Mouse (Mus musculus) frontal cortex, postnatal 10 days (tissue): ENCODE results near the gene Pla2r1.

Experiments
- DNase-seq, 2 experiments: peaks; one replicate each; pipeline ENCODE4 v3.0.0; 2022; ENCODE audit warnings: low spot score in 2 of 2, mixed read lengths in 1 of 2

The Pla2r1 gene

DNA sequence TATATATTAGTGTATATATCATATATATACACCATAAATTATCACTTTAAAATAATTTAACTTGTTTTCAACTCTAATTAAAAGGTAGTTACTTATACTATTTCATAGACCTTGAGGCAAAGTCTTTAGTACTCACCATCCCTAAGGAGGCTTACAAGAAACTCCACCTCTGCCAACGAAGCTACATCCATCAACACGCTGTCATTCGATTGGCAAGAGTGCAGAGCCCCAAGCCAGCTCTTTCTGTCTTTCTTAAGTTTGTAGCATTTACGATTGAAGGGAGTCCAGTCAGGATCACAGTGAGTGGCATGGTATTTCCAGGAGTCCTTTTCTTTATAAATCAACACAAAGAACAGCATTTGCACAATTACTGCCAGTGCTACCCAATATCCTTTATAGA is 49.1 kb downstream of the Pla2r1 start:
- no peak for DNase-seq

DNA sequence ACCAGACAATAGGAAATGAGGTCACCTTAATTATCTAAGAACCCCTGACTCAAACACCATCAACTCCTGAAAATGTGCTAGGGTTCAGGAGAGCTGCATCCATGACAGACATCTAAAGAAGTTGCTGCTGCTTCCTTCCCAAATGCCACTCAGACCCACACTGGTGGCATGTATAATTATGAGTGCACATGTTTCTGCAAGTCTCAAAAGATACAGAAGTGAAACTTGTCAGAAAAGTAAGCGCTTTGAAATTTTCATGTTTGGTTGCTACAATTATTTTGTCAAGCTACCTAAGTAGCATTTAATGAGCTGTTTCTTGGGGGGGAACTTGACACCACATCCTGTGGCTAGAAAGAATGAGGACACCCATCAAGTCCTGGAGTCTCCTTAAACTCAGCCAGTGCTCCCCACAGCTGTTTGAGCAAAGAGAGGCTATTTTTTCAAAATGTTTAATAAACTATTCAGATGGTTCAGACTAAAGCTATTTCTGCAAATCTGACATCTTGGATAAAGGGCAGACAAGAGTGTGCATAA is 52.5 kb downstream of the Pla2r1 start:
- DNase-seq: no peak

DNA sequence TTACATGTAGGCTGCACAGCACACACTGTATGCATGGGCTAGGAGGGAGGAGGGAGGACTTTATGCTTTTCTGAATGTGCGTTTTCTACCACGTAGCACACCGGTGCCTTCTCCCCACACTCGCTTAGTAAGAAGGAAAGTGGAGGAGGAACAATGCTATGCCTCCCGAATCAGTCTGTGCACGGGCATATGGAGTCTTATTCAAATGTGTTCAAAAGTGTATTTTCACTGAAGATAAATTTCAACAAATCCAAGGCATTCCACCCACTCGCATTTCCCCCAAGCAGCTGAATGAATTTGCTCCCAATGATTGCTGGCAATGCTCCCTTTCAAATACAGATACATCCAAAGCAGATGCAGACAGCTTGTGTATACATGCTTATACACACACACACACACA is 73.2 kb downstream of the Pla2r1 start:
- DNase-seq: peak; percentile 8 to 9

DNA sequence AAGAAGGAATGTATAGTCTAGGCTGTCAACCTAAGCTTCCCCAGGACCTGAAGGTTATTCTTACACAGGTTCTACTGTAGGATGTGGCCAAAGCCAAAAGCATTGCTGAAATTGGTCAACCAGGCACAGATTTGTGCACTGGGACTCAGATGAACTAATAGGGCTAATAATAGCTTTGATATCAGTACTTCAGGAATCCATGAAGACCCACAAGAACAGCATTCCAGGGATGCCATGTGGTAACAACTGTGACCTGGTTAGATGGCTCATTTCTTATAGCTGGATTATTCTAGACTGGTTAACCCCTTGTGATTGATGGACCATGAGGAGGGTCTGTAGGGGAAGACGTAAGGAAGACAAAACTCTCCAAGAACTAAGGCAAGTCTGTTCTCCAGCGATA is 74.3 kb downstream of the Pla2r1 start:
- no peak for DNase-seq

DNA sequence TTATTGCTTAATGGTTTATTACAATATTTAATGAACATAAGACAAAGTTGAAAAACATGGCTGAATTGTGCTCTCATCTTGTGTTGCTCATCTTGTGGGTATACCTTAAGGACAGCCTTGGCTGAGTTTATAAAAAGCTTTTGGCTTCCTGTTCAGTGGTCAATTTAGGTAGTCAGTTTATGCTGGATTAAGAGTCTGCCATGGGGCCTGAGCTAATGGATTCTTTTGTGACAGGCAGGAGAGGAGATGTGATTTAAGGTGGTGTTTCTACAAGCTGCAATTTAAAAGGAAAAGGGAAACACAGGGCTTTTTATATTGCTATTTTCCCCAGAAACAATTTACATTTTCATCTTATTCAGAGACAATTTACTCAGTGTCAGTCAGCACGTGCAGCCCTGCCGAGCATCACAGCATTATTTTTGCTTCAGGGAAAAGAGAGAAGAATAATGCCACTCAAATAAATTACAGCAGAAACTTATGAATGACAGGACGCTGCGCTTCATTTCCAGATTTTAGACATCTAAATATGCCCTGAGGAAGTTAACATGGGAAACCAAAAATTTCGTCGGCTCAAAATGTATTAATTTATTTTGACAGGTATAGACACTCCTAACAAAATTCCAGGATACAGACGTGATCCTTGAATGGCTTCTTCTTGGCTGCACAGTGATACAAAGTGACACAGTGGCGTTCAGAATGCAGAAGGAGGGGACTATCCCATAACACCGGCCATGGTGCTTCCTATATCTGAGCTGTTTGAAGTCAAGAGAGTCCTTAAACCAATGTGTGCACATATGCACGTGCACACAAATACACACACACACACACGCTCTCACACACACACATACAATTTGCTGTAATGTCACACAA is 84.0 kb downstream of the Pla2r1 start:
- DNase-seq: no peak

DNA sequence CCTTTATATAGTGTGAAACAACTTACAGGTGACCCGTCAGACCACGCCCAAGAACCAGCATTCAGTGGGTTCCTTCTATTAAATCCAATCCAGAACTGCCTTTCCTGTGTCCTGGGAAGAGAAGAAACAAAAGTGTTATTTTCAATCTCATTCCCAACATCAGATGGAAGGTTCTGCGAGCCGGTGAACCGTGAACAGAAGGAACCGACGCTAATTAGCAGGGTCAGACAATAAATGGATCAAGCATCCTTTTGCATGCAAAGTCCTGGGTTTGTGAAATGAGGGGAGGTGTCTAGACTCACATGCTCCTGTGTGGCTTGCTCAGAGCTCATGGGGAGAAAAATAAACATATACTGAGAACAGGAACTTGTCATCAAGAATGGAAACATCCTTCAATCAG is 100.7 kb downstream of the Pla2r1 start:
- no peak for DNase-seq

DNA sequence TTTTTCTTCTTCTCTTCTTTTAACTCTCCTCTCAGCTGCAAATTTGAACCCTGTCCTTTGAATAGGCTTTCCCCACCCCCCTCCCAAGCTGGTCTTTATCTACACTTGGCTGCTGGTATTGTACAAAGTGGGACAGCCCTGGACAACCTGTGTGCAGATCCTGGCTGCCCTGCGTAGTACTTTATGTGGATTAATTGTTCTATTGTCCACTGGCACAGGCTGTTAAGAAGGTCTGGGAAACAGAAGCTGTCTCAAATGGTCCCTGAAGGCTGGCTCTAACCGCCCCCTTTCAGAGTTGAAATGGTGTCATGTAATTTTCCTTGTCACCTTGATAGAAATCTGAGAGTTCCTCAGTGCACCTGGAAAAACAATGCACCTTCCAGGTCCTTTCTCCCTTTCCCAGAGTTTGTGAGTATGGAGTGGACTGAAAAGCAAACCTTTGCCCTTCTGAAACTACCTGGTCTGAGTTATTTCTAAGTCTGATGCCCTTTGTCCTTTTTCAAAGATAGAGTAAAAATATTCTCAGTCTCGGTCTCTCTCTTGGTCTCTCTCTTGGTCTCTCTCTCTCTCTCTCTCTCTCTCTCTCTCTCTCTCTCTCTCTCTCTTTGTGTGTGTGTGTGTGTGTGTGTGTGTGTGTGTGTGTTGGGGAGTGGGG is 101.9 kb downstream of the Pla2r1 start:
- no peak for DNase-seq

DNA sequence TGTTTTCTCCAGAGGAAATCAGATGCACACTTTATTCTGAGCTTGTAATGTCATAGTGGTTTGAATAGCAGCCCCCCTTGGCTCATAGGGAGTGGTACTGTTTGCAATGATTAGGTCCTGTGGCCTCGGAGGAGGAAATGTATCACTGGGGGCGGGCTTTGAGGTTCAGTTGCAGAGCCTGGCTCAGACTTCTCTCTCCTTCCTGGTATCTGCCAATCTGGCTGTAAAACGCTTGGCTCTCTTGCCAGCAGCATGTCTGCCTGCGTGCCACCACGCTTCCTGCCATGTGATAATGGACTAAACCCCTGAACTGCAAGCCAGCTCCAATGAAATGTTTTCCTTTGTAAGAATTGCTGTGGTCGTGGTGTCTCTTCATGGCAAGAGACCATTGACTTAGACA is 103.4 kb downstream of the Pla2r1 start:
- no peak for DNase-seq

DNA sequence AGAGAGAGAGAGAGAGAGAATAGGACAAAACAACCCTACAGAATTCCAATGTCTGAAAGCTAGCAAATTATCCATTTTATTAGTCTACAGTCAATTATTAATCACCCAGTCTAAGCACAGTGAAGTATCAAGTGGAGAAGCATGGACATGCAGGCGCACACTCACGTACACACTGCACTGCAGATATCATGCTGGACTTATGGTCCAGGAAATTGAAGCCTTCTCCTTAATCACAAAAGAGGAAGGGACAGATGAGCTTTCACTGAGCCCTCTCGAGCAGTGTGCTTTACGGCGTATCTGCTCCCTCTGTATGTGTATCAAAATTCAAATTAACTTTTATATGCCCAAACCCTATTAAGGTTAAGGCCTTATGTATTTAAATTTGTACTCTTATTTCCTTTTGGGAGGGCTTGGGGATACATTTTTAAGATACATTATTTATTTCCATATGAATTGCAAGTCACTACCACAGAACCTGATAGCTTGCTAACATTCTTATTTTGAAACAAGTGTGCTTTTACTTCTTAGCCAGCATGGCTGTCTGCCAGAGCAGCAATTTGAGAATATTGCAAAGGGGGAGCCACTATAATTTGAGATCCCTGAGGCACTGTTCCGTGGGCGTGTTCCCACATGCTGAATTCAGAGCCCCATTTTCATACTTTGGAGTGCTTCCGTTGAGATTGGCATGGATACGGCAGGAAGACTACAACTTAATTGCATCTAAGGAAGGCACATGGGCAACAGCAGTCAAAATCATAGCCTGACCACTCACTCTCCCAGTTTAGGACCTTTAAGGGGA is 108.2 kb downstream of the Pla2r1 start:
- DNase-seq: peak; percentile 29 to 37

DNA sequence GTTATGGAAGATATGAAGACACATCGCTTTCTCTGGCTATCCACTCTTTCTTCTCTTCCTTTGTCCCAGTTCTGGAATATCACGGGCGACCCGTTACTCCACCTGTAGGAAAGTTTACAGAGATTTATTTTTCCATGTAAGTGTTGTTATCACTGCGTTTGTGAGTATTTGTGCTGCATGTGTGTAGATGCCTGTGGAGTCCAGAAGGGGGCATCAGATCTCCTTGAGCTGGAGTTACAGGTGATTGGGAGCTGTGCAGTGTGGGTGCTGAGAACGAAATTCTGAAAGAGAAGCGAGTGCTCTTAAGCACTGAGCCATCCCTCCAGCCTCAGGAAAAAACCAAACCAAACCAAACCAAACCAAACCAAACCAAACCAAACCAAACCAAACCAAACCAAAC is 109.8 kb downstream of the Pla2r1 start:
- no peak for DNase-seq

DNA sequence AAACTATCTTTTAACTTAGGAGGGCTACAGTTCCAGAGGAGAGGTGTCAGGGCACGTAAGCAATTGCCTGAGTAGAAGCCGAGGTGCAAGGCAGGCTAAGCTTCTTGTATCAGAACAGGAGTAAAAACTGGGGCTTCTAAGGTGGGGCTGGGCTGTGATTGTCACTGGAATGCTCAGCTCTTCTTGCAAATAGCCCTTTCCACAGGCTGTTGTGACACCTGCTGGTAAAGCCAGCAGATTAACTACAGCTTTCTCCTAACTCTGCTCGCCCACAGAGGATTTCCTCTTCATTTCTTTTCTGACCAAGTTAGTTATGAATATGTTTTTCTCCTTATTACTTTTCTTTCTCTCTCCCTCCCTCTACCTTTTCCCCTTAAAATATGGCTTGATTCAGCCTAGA is 111.2 kb downstream of the Pla2r1 start:
- DNase-seq: peak in 1 of 2 experiments; percentile 8

DNA sequence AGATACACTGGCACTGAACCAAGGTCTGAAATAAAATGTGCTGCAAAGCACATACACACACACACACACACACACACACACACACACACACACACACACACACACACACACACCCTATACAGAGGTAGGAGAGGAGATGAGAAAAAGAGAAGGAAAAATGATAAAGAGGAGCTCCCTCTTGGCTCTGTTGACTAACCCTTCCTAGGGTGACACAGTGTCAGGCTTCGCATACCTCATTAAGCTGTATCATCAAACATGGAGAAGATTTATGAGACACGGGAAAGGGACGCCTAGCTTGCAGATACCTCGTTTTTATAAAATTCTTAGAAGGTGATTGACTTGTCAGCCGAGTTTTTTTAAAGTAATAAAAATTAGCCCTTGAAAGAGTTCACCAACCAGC is 116.3 kb downstream of the Pla2r1 start:
- no peak for DNase-seq

DNA sequence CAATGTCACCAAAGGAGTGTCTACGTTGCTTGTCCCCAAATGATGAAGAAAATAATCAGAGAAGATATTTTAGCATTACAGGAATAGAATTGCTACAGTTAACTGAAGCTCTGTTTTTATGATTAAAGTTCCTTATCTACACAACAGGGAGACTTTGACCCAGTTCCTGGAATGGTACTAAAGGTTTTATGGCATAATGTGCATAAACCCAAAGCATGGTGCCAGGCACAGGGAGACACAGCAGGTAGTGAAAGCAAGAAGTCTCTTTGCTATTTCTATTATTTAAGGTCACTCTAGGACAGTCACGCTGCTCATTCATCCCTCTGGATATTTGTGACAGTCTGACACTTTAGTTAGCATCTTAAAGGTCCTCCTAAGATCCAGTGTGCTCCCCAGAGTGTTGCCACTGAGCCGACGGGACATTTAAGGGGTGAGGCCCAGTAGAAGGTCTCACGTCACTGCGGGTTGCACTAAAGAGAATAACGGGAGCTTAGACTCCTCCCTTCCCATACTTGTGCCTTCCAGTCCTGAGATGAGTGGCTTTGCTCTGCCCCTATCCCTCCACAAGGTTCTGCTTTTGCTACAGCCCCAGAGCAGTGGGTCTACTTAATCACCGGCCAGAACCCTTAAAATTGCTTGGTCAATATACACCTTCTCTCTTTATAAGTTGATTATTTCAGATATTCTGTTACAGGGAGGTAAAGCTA is 122.6 kb downstream of the Pla2r1 start:
- no peak for DNase-seq

DNA sequence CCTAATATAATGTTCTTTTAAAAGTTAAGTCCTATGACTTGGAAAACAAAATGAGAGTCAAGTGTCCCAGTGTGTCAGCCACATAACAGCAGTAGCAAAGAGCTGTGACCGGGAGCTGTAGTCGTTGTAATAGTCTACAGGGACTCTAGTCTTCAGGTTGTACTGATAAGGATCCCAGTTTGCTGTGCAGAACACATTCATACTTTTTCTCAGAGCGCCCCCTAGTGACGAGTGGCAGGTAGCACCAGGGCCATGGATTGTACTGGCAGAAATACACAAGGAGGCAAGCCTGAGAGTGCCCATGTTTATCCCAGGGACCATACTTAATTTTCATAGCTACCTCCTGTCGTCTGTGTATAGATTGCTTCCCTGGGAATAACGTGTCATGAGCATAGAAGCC is 135.0 kb downstream of the Pla2r1 start:
- peak; percentile 34 to 70 for DNase-seq

DNA sequence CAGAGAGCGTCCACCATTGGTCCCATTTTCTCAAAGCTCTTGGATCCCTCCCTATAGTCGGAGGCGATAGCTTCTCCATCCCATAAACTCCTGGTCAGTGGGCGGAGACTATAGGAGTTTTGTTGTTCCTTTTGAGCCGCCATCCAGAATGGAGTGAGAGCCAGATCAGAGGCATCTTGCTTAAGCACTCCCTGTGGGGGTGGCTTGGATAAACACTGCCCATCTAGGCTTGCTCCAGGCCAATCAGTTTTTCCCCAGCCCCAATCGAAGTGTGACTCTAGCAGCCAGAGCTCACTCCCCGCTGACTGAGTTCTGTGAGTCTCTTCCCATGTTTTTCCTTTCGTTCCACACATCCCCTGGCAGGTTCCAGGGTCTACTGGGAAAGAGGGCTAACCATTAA is 138.8 kb downstream of the Pla2r1 start:
- DNase-seq: no peak

DNA sequence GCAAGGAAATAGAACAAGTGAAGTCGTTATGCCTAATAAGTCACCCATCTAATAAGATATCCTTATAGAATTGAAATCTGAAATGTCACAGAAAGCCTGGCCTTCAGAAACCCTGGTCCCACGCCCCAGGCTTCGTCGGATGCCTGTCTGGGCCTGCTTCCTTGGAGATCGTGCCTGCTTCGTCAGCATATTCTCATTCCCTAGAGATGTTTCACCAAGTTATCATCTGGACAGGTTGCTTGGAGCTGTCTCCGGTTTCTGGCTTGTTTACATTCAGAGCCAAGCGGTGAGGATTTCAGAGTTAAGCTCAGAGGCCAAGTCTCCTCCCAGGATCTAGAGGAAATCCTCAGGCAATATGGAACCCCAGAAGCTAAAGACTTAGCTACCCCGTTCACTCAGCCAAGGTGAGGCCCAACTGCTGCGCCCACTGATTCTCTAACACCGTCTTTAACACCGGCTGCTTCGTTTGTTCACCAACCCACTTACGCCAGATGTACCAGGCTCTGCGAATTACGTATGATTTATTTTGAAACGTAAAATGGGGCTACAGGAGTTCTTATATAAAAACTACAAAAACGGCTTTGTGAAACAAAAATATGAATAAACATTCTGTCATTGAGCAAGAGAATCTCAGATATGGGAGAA is 140.0 kb downstream of the Pla2r1 start:
- DNase-seq: no peak

DNA sequence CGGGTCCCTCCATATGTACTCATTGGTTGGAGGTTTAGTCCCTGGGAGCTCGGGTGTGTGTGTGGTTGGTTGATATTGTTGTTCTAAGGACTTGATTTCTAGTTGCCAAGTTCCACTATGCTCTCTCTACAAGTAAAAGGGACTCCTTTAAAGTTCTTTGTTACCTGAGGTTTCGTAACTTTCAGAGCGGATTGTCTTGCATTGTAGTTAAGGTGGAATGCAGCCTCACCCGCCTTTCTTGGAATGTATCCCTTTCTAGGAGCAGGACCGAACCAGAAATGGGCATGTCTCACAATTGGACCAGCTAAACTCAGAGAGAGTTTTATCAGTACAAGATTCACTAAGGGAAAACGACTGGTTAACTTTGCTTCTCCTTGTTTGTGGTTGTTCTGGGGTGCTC is 141.9 kb downstream of the Pla2r1 start:
- no peak for DNase-seq

DNA sequence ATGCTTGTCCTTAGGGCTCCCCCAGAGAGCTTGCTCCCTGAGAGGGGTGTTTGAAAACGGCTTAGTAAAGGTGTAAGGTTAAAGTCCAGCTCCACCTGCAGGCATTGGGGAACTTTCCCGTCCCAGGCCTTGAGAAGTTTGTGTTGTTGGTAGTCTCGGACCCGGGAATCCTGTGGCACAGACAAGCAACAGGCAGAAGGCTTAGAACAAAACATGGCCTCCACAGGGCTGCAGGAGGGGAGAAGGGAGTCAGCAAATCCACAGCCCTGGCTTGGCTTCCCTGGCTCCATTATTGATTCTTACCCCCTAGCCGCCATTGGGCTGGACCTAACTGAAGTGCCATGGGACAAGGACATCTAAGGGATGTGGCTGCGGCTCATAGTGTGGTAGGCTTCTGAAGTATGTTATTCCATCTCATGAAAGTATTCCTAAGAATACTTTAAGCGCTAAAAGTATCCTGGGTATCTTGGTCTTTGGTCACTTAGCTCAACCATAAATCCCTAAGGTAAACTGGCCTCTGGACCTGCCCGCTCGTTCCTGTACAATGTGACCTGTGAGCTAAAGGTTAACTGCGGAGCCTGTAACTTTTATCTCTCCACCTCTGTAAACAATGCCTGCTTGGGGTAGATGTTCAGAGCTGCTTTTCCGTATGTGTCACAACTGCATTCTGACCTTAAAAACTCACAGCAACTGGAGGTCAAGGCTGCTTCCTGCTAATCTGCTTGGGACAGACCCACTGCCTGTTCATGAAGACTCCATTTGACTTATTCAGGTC is 142.9 kb downstream of the Pla2r1 start:
- no peak for DNase-seq

DNA sequence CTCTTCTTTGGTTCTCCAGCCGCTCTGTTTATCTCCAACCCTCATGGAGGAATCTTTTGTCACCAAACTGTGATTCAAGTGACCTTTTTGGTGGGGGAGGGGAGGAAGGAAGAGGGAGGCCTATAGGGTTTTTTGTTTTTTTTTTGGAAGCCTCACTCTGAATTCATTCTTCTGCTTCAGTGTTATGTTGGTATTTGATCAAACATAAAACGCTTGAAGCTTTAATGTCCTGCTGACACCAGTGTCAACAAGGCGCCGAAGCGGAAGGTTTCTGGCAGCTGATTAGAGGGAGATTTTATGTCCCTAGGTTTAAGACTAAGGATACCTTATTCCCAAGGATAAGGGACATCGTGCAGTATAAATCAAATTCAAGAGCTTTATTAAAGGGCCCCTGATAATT is 143.9 kb downstream of the Pla2r1 start:
- no peak for DNase-seq

DNA sequence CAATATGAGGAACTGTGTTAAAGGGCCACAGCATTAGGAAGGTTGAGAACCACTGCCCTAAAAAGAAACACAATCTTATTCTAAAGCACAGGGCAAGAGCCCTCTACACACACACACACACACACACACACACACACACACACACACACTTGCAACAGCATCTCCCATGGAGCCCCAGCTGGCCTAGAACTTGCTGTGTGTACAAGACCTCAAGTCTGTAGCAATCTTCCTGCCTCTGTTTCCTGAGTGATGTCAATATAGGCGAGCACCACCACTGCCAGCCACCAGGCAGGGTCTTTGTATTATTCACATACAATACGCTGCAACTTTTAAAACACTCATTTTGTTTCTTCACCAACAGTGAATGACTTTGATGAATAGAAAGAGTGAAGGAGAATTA is 145.7 kb downstream of the Pla2r1 start:
- no peak for DNase-seq
